Mouse (Mus musculus) testis, adult 2 months (tissue): Measurements from ENCODE around the gene Elovl5.

Experiments used
- CTCF ChIP-seq: fragments of 200-500 bp; IDR thresholded peaks from 2 replicates; pipeline ENCODE4 v1.5.1; 2012; ENCODE audit warnings: low read depth, mild to moderate bottlenecking, inconsistent platforms, low read length, moderate library complexity; ENCODE audit not compliant: control insufficient read depth, insufficient read depth, insufficient replicate concordance
- POLR2A ChIP-seq: fragments of 200-500 bp; IDR thresholded peaks from 2 replicates; pipeline ENCODE4 v1.6.1; 2012; ENCODE audit warnings: low read depth, mild to moderate bottlenecking, inconsistent platforms, low read length, moderate library complexity; ENCODE audit not compliant: control insufficient read depth

- no peak for TF ChIP-seq CTCF
- no peak for TF ChIP-seq POLR2A
Observed at GRCm38 (mm10) chr9:78012681-78013080, 95.5 kb downstream of the Elovl5 start.
